10 mouse cellular contexts compared by ENCODE assay signal in genomic region chr4:137921510-137921909, GRCm38 (mm10). TPM values are rescaled to one million over a fixed set of nuclear protein-coding genes. Genes with fewer than 3 reads are reported as not detected.
DNase-seq lines count a peak whose midpoint lies in the region; ATAC-seq lines count a peak whose summit lies in the region.
"Had no signal": no experiment of that assay in that cellular context is flagged by ENCODE, and none has a peak within 500 bp of the region (broad histone marks: within the 10 kb centered on the region; RNA-seq: fewer than 3 reads in every experiment).

No protein-coding gene starts in this region.

- intact Hi-C loops in heart, postnatal 36 days (cut with DNase I) = no loop called here
- intact Hi-C loops in heart, postnatal 25 days (cut with DNase I) = no loop called here

- H3K4me2 ChIP-seq in lung, embryonic 16.5 days (ENCODE audit: low read depth, low read length) = peak overlapping the region; percentile 44
- no peak overlapping the region for H3K4me2 ChIP-seq in limb, embryonic 15.5 days

- peak overlapping the region; percentile 65; the same call in 1 of the 2 replicates for H3K9ac ChIP-seq in lung, embryonic 16.5 days (ENCODE audit: low read length)
- H3K9ac ChIP-seq in limb, embryonic 15.5 days = no peak overlapping the region
- H3K9ac ChIP-seq: hindbrain, embryonic 15.5 days had no signal

- peak; percentile 50 to 77 for DNase-seq in heart, adult 18-20 months
- no peak for DNase-seq in heart, postnatal 36 days
- no peak for DNase-seq in lung, postnatal 14 days
- peak; percentile 36 for DNase-seq in heart, postnatal 25 days (ENCODE audit: low spot score)
- DNase-seq in thymus, postnatal 14 days = no peak
- no peak for DNase-seq in right cerebral cortex, postnatal 36 days (ENCODE audit: low spot score in 2 of 2)

- no peaks in the 10 kb centered on the region for H3K9me3 ChIP-seq in lung, embryonic 16.5 days (ENCODE audit: control insufficient read depth, low read length)
- H3K9me3 ChIP-seq in limb, embryonic 15.5 days = no peaks in the 10 kb centered on the region
- H3K9me3 ChIP-seq: hindbrain, embryonic 15.5 days had no signal

- ATAC-seq in lung, embryonic 16.5 days (ENCODE audit: low read depth) = no peak
- no peak for ATAC-seq in limb, embryonic 15.5 days (ENCODE audit: insufficient number of reproducible peaks, low FRiP score, low TSS enrichment, low read depth)

- 0 out of 2 replicates have a peak, but pooled peaks cover 4% of the 10 kb centered on the region for H3K36me3 ChIP-seq in lung, embryonic 16.5 days (ENCODE audit: control insufficient read depth, insufficient read depth, low read length)
- peaks cover 29% of the 10 kb centered on the region for H3K36me3 ChIP-seq in limb, embryonic 15.5 days
- H3K36me3 ChIP-seq: hindbrain, embryonic 15.5 days had no signal

- H3K27me3 ChIP-seq in lung, embryonic 16.5 days (ENCODE audit: control insufficient read depth, insufficient read depth, low read depth, low read length) = peaks cover 6% of the 10 kb centered on the region
- H3K27me3 ChIP-seq in limb, embryonic 15.5 days = no peaks in the 10 kb centered on the region
- H3K27me3 ChIP-seq: hindbrain, embryonic 15.5 days had no signal

- peak overlapping the region; percentile 94 for H3K27ac ChIP-seq in lung, embryonic 16.5 days (ENCODE audit: low read length)
- H3K27ac ChIP-seq in limb, embryonic 15.5 days = peak overlapping the region; percentile 73; the same call in 1 of the 2 replicates
- H3K27ac ChIP-seq: macrophage had no signal

- H3K4me3 ChIP-seq in lung, embryonic 16.5 days (ENCODE audit: low read length) = peak overlapping the region; percentile 40
- H3K4me3 ChIP-seq in limb, embryonic 15.5 days = no peak overlapping the region
- H3K4me3 ChIP-seq: hindbrain, embryonic 15.5 days had no signal

- 71% methylated on average over 11 of the region's 11 CpGs for WGBS in lung, embryonic 16.5 days
- 92% methylated on average over 11 of the region's 11 CpGs for WGBS in limb, embryonic 15.5 days

- peaks cover 39% of the 10 kb centered on the region for H3K4me1 ChIP-seq in lung, embryonic 16.5 days (replicated peaks; ENCODE audit: control insufficient read depth, insufficient read depth, low read length)
- H3K4me1 ChIP-seq in limb, embryonic 15.5 days = peaks cover 44% of the 10 kb centered on the region

RNA-seq across cellular contexts. Expression of gene Ece1, which starts 59.5 kb away (rescaled TPM):
- 100 to 1,000 TPM; 105 to 121 TPM for total RNA-seq in heart, adult 18-20 months (2021)
- total RNA-seq in heart, postnatal 36 days (2021) = 100 to 1,000 TPM; 113 to 115 TPM
- polyA plus RNA-seq in lung, embryonic 16.5 days (2015; fragmentation: Nextera tagmentation; extraction: Ambion mirVana) = 48.1 and 53.8 TPM in 2 replicates
- 100 to 1,000 TPM in 1 of 2 experiments, 10 to 100 TPM in 1; 91.2 to 111 TPM for total RNA-seq in heart, postnatal 25 days (2021)
- 39.0 and 52.5 TPM in 2 replicates for polyA plus RNA-seq in limb, embryonic 15.5 days (2015; fragmentation: Nextera tagmentation; extraction: Ambion mirVana)

Comparison
In these comparisons a context has a peak if more than half of its experiments do, and no peak if none do; other contexts are left out.
1. DNase-seq: peak in heart, adult 18-20 months (2 of 2) and heart, postnatal 25 days (single experiment); none in heart, postnatal 36 days (0 of 2), lung, postnatal 14 days (single experiment), thymus, postnatal 14 days (single experiment) and right cerebral cortex, postnatal 36 days (0 of 2).